In genomic region chr8:21134342-21134741, GRCm38 (mm10) we compare ENCODE assay signal across 30 mouse cellular contexts. TPM values are rescaled to one million over a fixed set of nuclear protein-coding genes. Genes with fewer than 3 reads are reported as not detected.
"Had no signal": no experiment of that assay in that cellular context is flagged by ENCODE, and none has a peak within 500 bp of the region (broad histone marks: within the 10 kb centered on the region; RNA-seq: fewer than 3 reads in every experiment).

Gene Defa30 (plus strand): TSS chr8:21134642.

RNA-seq across cellular contexts. Expression of gene Defa30, which starts in this region (rescaled TPM):
- polyA plus RNA-seq: limb, embryonic 10.5 days; limb, embryonic 11.5 days; limb, embryonic 12.5 days; limb, embryonic 13.5 days; limb, embryonic 14.5 days; limb, embryonic 15.5 days; liver, adult 2 months; liver, embryonic 11.5 days; liver, embryonic 12.5 days; liver, embryonic 13.5 days; liver, embryonic 14.5 days; liver, embryonic 15.5 days; liver, embryonic 16.5 days; liver, postnatal 0 days; lung, adult 2 months; lung, embryonic 14.5 days; lung, embryonic 15.5 days; lung, embryonic 16.5 days; lung, postnatal 0 days; macrophage; midbrain, embryonic 10.5 days; midbrain, embryonic 11.5 days; midbrain, embryonic 12.5 days; midbrain, embryonic 13.5 days; midbrain, embryonic 14.5 days; midbrain, embryonic 15.5 days; midbrain, embryonic 16.5 days; midbrain, postnatal 0 days; myocyte; neural tube, embryonic 11.5 days had no signal
